Mouse (Mus musculus) cortical plate, adult 2 months (tissue): ENCODE results near the gene A2ml1.

Source experiments
- CTCF ChIP-seq: fragments of 200-500 bp; IDR thresholded peaks from 2 replicates; pipeline ENCODE4 v1.5.1; 2011; ENCODE audit warnings: mild to moderate bottlenecking, control low read depth, low read length; ENCODE audit not compliant: insufficient read depth; ENCODE audit errors: extremely low read depth
- POLR2A ChIP-seq: fragments of 200-500 bp; IDR thresholded peaks from 2 replicates; pipeline ENCODE4 v1.6.1; 2011; ENCODE audit warnings: mild to moderate bottlenecking, low read length, control low read depth; ENCODE audit not compliant: insufficient read depth; ENCODE audit errors: extremely low read depth

DNA sequence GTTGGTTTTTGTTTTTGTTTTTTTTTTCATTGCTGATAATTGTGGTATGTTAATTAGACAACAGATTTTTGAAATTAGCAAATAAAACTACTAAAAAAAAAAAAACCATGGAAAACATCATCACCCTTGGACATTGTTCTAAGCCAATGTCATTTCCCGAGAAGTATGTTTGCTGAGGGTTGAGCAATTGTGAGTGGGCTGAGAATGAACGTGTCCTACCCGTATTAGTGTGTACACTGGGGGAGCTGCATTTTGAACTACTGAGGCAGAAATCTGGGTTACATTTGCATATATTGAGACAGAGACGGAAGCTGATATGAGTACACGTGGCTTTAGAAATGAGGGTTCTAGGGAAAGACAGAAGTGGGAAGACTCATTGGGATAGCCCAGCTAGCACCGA lies 48.1 kb downstream of the A2ml1 start:
- no peak for TF ChIP-seq CTCF
- no peak for TF ChIP-seq POLR2A
